Mouse (Mus musculus) hindbrain, embryonic 10.5 days (tissue): Measurements from ENCODE around the gene Zfp697. TPM values are rescaled to one million over a fixed set of nuclear protein-coding genes. Genes with fewer than 3 reads are reported as not detected.
"Not testable (repeated sequence)": the region's sequence is repeated elsewhere in the genome, so short reads cannot be mapped to it uniquely, and the experiment has no call there.

Experiments
- DNase-seq: peaks from one replicate; pipeline ENCODE4 v3.0.0-alpha.2; 2017; ENCODE audit warnings: low spot score
- H3K27ac ChIP-seq: fragments of 300-500 bp; sonication (generic); 2 replicates; pipeline ENCODE4 v1.5.1; 2016; ENCODE audit warnings: mild to moderate bottlenecking, moderate library complexity
- H3K27me3 ChIP-seq: fragments of 300-500 bp; sonication (generic); 2 replicates; pipeline ENCODE4 v1.6.1; 2016; ENCODE audit warnings: mild to moderate bottlenecking; ENCODE audit not compliant: poor library complexity, insufficient read depth, severe bottlenecking
- H3K36me3 ChIP-seq: fragments of 300-500 bp; sonication (generic); 2 replicates; pipeline ENCODE4 v1.6.1; 2016; ENCODE audit warnings: mild to moderate bottlenecking, moderate library complexity
- H3K4me1 ChIP-seq: fragments of 300-500 bp; sonication (generic); replicated peaks from 2 replicates; pipeline ENCODE4 v1.6.1; 2016; ENCODE audit warnings: mild to moderate bottlenecking
- H3K4me3 ChIP-seq: fragments of 300-500 bp; sonication (generic); 2 replicates; pipeline ENCODE4 v1.5.1; 2016; ENCODE audit warnings: mild to moderate bottlenecking, moderate library complexity
- H3K9me3 ChIP-seq: fragments of 300-500 bp; sonication (generic); 2 replicates; pipeline ENCODE4 v1.6.1; 2016; ENCODE audit warnings: mild to moderate bottlenecking, moderate library complexity
- WGBS: fragments of 180-500 bp; shearing (Covaris S2); methylation state at CpG from one replicate; pipeline ENCODE4 v1.1.7; 2016; 5-methylcytosine and 5-hydroxymethylcytosine counted together
- polyA plus RNA-seq: library from polyadenylated mRNA; unstranded; fragments of >200 nt; fragmentation: Nextera tagmentation; extraction: Ambion mirVana; gene quantifications from 2 replicates; pipeline ENCODE4 v1.2.1, GENCODE M21; 2016

The Zfp697 gene
- 6.6 and 8.0 TPM in 2 replicates for polyA plus RNA-seq

DNA sequence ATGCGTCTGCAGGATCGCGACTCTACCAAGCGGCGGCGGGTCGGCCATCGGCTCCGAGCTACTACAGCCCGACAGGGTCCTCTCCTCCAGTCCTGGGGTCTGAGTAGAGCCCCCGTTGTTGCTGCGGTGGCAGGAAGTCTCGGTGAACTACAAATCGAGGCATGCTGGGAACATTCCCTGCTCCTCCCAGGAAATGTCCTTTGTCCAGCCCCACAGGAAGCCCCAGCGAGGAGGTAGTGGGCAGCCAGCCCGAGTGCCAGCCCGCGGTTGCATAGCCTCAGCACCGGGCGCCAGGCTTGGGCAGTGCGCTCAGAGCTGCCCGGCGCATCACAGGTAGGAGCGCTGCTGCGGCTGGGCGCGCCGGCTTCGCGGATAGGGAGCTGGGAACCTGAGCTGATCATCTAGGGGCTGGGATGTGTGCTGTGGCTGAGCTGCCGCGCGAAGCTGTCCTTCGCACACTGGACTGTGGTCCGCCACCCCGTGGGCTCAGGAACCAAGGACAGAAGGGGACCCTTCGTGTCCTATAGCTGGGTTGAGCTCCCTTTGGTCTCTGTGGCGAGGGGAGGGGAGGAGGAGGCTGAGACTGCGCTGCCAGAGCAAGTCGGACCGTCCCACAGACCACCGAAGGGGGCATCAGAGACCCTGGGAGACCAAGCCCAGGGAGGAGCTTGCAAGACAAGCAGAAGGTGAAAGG, at the start of gene Zfp697:
Zfp697 (plus strand) TSS at position 216 of the 694 bp plus-strand sequence.
- peak; percentile 84 for DNase-seq
- H3K27me3 ChIP-seq, result peaks cover 3% of the 10 kb centered on the region; the same call in 1 of the 2 replicates
- no peaks in the 10 kb centered on the region for H3K9me3 ChIP-seq
- no peaks in the 10 kb centered on the region for H3K36me3 ChIP-seq
- peak within 1 kb of the TSS; percentile 88 for H3K4me3 ChIP-seq
- peaks cover 36% of the 10 kb centered on the region for H3K4me1 ChIP-seq
- H3K27ac ChIP-seq, result peak within 1 kb of the TSS; percentile 95
- WGBS, result under 1% methylated on average over 42 of the region's 42 CpGs

DNA sequence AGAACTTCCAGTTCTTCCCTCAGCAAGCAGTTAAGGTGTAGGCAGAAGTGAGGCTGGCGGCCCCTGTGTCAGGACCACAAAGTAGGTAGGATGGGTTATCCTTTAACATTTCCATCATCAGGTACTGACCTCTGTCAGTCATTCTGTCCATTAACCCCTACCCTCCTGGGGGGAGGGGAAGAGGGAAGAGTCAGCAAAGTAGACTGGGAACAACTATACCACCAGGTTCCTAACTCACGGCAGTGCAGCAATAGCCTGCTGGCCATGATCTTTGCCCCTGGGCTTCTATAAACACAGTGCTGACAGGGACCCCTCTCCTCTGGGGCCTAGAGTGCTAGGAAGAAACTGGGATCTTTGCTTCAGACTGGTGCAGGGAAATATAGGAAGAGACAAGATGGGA, 48.3 kb upstream of the Zfp697 start:
- Histone ChIP-seq H3K4me1 (peaks cover 41% of the 10 kb centered on the region), H3K4me3 (no peak overlapping the region), H3K27me3 (no peaks in the 10 kb centered on the region), H3K27ac (no peak overlapping the region), H3K9me3 (no peaks in the 10 kb centered on the region), H3K36me3 (peaks cover 62% of the 10 kb centered on the region)
- 80% methylated on average over 2 of the region's 2 CpGs for WGBS
- no peak for DNase-seq

DNA sequence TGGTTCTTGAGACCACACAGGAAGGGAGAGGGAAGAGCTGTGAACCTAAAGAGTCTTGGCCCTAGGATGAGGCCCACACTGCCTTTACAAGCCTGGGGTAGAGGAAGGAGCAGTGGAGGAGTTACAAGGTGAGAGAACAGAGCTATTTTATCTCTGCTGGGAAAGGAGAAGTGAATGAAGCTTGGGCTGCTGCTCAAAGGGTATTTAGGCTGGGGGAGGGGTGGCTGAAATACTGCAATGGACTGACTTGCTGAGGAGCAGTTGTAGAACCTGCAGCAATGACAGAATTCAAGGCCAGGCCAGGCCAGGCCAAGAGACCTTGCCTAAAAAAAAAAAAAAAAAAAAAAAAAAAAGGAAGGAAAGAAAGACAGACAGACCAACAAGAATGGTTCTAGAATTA, 46.9 kb upstream of the Zfp697 start:
- H3K36me3 ChIP-seq, result peaks cover 49% of the 10 kb centered on the region
- no peak overlapping the region for H3K4me3 ChIP-seq
- no peaks in the 10 kb centered on the region for H3K27me3 ChIP-seq
- no peak for DNase-seq
- H3K9me3 ChIP-seq, result no peaks in the 10 kb centered on the region
- peak overlapping the region; percentile 35; the same call in 1 of the 2 replicates for H3K27ac ChIP-seq
- peaks cover 43% of the 10 kb centered on the region for H3K4me1 ChIP-seq

DNA sequence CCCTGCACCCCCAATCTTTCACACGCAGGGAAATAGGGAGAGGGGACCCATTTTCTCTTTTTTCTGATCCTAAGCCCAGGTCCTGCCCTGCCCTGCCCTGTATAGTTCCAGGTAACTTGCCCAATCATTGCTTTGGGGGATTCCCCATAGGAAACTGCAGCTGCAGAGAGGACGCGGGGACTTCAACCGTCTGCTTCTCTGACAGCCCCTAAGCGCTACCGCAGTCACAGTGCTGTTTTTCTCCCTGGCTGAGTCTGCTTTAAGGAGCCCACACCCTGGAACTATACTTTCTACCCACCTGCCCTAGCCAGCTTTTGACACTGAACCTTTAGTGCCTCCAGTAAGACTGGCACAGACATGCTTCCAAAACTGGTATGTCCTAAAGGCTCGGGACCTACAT, 46.4 kb upstream of the Zfp697 start:
- Histone ChIP-seq H3K27me3 (no peaks in the 10 kb centered on the region), H3K4me3 (no peak overlapping the region), H3K27ac (peak overlapping the region; percentile 35), H3K4me1 (peaks cover 43% of the 10 kb centered on the region), H3K36me3 (peaks cover 44% of the 10 kb centered on the region), H3K9me3 (no peaks in the 10 kb centered on the region)
- no peak for DNase-seq
- WGBS, result 85% methylated on average over 7 of the region's 7 CpGs

DNA sequence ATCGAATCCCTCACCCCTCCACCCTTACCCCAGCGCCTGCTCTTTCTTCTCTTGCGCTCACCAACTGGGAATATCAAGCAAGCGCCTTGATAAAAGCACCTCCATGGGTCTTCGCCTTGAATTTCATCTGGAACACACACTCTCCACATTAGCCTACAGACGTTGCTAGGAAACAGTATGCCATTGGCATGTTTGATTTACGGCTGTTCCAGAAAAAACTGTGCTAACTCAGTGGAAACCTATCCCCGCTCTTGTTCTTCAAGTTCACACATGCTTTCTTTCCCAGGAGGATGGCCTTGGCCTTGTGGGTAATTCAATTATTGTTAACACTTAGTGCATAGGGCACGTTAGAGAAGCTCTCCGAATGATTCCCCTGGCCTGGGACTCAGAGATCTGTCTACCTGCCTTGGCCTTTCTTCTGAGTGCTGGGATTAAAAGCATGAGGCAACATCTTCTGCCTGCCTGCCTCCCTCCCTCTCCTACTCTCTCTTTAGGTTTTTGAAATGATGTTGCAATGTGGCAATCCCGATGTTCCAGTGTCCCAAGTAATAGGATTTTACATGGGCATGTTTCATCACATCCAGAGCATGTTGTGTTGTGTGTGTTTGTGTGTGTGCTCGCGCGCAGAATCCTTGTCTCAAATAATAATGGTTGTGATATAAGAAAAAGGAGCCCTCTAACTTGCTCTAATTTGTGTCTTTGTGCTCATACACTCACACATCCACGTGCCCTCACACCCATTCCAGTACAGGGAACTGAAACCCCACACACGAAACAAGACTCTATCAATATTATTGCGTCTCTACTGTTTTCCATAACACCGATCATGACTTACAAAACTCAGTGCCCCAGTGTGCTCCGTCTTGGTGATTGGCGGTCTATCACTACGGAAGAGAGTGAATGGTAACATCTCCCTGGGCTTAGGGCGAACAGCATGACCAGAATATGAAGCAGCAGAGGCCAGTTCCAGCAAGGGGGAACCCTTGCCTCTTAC, 45.3 kb upstream of the Zfp697 start:
- Histone ChIP-seq H3K27ac (0 out of 2 replicates have a peak overlapping the region, but pooled peaks have one; percentile 16), H3K36me3 (peaks cover 33% of the 10 kb centered on the region), H3K9me3 (no peaks in the 10 kb centered on the region), H3K4me3 (peak overlapping the region; percentile 90; the same call in 1 of the 2 replicates), H3K4me1 (peaks cover 43% of the 10 kb centered on the region), H3K27me3 (no peaks in the 10 kb centered on the region)
- WGBS, result 78% methylated on average over 22 of the region's 22 CpGs
- no peak for DNase-seq

DNA sequence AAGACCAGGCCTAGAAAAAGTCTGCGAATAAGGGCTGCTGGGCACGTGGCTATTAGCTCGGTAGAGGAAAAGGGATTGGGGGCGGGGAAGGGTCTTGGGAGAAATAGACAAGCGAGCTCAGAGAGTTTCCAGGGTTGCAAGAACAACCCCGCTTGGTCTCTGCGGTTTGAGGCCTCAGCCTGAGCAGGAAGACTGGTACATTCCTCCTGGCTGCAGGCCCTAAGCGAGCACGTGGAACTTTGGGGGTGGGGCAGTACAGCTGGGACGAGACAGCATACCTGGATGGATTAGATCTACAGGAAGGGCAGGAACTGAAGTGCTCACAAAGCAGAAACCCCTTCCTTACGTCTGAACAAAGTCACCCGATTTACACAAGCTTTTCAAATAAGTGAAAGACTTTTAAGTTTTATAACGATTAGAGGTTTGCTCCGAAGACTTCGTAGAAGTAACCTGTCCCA, 43.6 kb upstream of the Zfp697 start:
- H3K27ac ChIP-seq, result peak overlapping the region; percentile 95
- peaks cover 43% of the 10 kb centered on the region for H3K4me1 ChIP-seq
- H3K4me3 ChIP-seq, result peak overlapping the region; percentile 90
- peak; percentile 55 for DNase-seq
- WGBS, result 6% methylated on average over 15 of the region's 15 CpGs
- no peaks in the 10 kb centered on the region for H3K27me3 ChIP-seq
- H3K36me3 ChIP-seq, result peaks cover 17% of the 10 kb centered on the region
- no peaks in the 10 kb centered on the region for H3K9me3 ChIP-seq

DNA sequence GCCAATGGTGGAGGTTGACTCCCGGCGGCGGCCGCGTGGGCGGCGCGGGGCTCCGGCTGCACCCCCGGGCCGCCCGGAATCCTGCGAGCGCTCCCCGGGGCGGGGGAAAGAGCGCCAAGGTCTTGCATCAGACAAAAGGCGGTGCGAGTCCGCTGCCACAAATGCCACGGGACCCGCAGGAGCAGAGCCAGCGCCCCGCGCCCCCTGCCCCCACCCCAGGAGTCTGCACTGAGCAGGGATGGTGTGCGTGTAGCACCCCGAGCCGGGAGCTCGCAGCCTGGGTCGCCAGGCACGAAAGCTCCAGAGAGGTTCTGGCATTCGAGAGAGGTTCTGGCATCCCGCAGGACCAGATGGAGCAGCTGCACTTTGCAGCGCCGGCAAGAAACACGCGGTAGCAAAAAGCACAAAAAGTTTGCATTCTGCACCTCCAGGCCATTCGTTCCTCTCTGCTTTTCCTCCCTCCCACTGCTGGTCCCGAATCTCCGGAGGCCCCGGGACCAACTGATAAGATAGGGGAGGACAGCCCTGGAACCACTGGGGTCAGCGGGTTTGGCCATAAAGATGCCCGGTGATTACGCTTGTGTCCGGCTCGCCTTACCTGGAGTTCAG, 43.1 kb upstream of the Zfp697 start:
- Histone ChIP-seq H3K27ac (peak overlapping the region; percentile 95), H3K4me3 (peak overlapping the region; percentile 90), H3K4me1 (peaks cover 43% of the 10 kb centered on the region), H3K9me3 (no peaks in the 10 kb centered on the region), H3K27me3 (no peaks in the 10 kb centered on the region), H3K36me3 (peaks cover 12% of the 10 kb centered on the region)
- WGBS, result 0% methylated on average over 46 of the region's 46 CpGs
- peak; percentile 69 for DNase-seq

DNA sequence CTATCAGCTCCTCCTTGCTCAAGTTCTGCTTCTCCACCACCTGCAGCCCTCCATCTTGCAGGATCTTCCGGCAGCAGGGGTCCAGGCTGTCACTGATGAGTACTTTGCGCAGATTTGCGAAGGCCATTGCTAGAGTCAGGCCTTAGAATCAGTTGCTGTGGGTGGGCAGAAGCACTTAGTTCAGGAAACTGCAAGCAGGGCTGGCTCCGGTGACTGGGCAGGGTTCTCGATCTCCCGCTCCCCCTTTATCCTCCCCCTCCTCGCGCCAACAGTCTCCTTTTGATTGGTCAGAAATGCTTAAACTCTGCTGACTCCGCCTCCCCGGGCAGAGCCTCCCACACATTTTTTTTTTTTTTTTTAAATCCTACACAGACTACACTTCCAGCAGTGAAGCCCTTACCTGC, 42.6 kb upstream of the Zfp697 start, which contains the start of gene Phgdh:
Phgdh (minus strand) TSS at position 285 of the 404 bp plus-strand sequence.
- not testable (repeated sequence) for H3K9me3 ChIP-seq, H3K36me3 ChIP-seq, H3K27me3 ChIP-seq
- peak; percentile 85 for DNase-seq
- peaks cover 43% of the 10 kb centered on the region for H3K4me1 ChIP-seq
- peak within 1 kb of the TSS; percentile 90 for H3K4me3 ChIP-seq
- H3K27ac ChIP-seq, result peak within 1 kb of the TSS; percentile 95
- WGBS, result 0% methylated on average over 10 of the region's 10 CpGs

DNA sequence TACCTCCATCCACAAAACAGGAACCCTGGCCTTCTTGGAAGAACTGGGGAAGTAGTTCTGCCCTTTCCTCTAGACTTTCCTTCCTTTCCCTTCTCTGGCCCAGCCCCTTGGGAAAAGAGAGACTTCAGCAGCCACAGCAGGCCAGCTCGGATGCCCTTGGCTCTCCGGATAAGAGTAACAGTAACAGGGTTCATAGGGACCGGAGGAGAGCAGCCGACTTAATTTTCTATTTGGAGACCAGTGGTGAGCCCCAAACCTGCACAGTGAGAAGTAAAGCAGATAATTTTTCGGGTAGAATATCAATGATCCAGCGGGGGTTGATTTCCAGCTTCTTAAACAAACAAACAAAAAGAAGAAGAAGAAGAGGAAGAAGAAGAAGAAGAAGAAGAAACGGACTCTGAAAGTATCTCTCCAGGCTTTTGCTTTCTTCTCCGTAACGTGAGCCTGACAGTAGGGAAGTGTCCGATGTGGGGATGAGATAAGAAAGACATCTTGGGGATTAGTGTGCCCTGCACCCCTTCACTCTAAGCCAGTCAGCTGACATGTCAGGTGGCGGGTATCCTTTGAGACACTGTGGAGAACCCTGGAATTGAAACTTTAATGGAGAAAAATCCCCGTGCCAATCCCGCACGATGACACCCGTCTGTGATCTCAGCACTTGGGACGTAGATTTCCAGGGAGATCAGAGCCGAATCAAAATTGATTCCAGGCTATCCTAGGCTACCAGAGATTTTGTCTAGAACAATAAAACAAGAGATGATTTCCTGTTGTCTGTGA, 41.3 kb upstream of the Zfp697 start:
- H3K36me3 ChIP-seq, result no peaks in the 10 kb centered on the region
- no peaks in the 10 kb centered on the region for H3K9me3 ChIP-seq
- peaks cover 32% of the 10 kb centered on the region for H3K4me1 ChIP-seq
- no peaks in the 10 kb centered on the region for H3K27me3 ChIP-seq
- 85% methylated on average over 17 of the region's 17 CpGs for WGBS
- DNase-seq, result no peak
- H3K4me3 ChIP-seq, result no peak overlapping the region
- H3K27ac ChIP-seq, result no peak overlapping the region

DNA sequence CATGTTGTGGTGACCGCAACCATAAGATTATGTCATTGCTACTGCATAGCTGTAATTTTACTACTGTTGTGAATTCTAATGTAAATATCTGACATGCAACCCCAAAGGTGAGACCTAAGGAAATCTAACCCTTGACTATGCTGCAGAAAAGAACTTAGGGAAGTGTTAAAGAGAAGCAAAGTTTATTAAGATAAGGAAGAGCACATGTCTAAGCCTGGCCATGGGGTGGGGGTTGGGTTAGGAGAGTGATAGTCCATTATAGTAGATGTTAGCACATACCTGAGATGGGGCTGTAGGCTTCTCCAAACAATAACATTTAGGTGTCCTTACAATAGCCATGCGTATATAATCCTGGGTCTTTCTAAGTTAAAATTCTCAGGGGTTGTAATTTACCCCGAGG, 39.0 kb upstream of the Zfp697 start:
- DNase-seq, result no peak
- no peak overlapping the region for H3K27ac ChIP-seq
- H3K27me3 ChIP-seq, result no peaks in the 10 kb centered on the region
- no peaks in the 10 kb centered on the region for H3K9me3 ChIP-seq
- WGBS, result 88% methylated on average over 3 of the region's 3 CpGs
- no peaks in the 10 kb centered on the region for H3K36me3 ChIP-seq
- H3K4me3 ChIP-seq, result no peak overlapping the region
- H3K4me1 ChIP-seq, result peaks cover 10% of the 10 kb centered on the region

DNA sequence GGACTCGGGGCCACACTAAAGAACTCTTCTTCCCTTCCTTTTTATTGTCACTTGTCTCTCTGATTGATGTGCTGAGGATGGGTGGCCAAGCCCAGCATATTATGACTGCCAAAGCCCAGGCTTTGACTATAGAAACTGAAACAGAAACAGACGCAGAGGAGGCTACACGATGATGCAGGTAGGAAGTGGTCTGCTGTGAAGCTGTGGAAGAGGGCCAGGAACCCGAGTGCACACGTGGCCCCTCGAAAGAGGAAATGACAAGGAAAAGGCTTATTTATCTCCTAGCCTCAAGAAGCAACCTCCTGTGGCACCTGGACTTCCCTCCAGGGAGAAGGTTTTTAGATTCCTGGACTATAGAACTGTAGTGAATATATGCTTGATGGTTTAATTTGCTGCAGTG, 34.2 kb upstream of the Zfp697 start:
- no peaks in the 10 kb centered on the region for H3K36me3 ChIP-seq
- no peaks in the 10 kb centered on the region for H3K27me3 ChIP-seq
- no peaks in the 10 kb centered on the region for H3K9me3 ChIP-seq
- H3K4me1 ChIP-seq, result peaks cover 7% of the 10 kb centered on the region
- DNase-seq, result no peak
- no peak overlapping the region for H3K27ac ChIP-seq
- 79% methylated on average over 6 of the region's 6 CpGs for whole genome bisulfite sequencing
- no peak overlapping the region for H3K4me3 ChIP-seq

DNA sequence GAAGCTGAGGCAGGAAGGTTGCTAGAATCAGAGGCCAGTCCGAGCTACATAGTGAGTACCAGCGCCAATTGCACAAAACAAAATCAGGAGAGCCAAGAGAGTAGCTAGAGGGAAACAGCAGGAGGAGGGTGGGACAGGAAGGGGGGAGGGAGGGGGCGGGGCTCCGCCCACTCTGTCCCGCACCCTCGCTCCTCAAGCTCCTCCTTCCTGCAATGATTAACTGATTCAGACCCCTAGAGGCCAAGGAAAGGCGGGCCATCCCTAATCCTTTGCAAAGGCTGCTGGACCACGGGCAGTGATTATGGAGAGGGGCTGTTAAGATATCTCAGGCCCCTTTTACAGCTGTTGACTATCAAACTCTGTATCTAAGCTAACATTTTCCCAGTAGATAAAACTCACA, 33.6 kb upstream of the Zfp697 start:
- H3K27me3 ChIP-seq, result no peaks in the 10 kb centered on the region
- H3K9me3 ChIP-seq, result no peaks in the 10 kb centered on the region
- DNase-seq, result peak; percentile 15
- WGBS, result 22% methylated on average over 8 of the region's 8 CpGs
- peaks cover 7% of the 10 kb centered on the region for H3K4me1 ChIP-seq
- H3K4me3 ChIP-seq, result no peak overlapping the region
- H3K36me3 ChIP-seq, result no peaks in the 10 kb centered on the region
- no peak overlapping the region for H3K27ac ChIP-seq
